Mouse (Mus musculus): ENCODE data around the gene Ubash3a. TPM values are rescaled to one million over a fixed set of nuclear protein-coding genes. Genes with fewer than 3 reads are reported as not detected.

Ubash3a gene
- polyA plus RNA-seq, 1 experiment from 2014 or later: 0.49 TPM

GRCm38 (mm10) chr17:31224591-31224990 is 16.9 kb downstream of the Ubash3a start:
- H3K27ac ChIP-seq (ENCODE audit: low read length): no peak overlapping the region
- no peaks in the 10 kb centered on the region for H3K27me3 ChIP-seq (ENCODE audit: control insufficient read depth, insufficient read depth, low read length)
- H3K9me3 ChIP-seq (ENCODE audit: control insufficient read depth, low read depth, low read length): no peaks in the 10 kb centered on the region
- H3K9ac ChIP-seq (replicated peaks; ENCODE audit: low read depth, low read length): no peak overlapping the region
- no peak for ATAC-seq (ENCODE audit: insufficient number of reproducible peaks, insufficient read depth, low FRiP score, low read depth)
- H3K4me2 ChIP-seq (replicated peaks; ENCODE audit: low read depth, low read length): no peak overlapping the region
- H3K4me1 ChIP-seq (ENCODE audit: control insufficient read depth, insufficient read depth, low read length): peaks cover 5% of the 10 kb centered on the region; the same call in 1 of the 2 replicates
- no peak overlapping the region for H3K4me3 ChIP-seq (ENCODE audit: low read depth, low read length)
- 76% methylated on average over 8 of the region's 8 CpGs for WGBS
- no peaks in the 10 kb centered on the region for H3K36me3 ChIP-seq (ENCODE audit: control insufficient read depth, insufficient read depth, low read length)

- no peaks in the 10 kb centered on the region for H3K27me3 ChIP-seq (ENCODE audit: control insufficient read depth, insufficient read depth, low read length)
- no peaks in the 10 kb centered on the region for H3K36me3 ChIP-seq (ENCODE audit: control insufficient read depth, insufficient read depth, low read length)
- no peak overlapping the region for H3K4me3 ChIP-seq (ENCODE audit: low read depth, low read length)
- H3K9me3 ChIP-seq (ENCODE audit: control insufficient read depth, low read depth, low read length): no peaks in the 10 kb centered on the region
- no peak overlapping the region for H3K4me2 ChIP-seq (replicated peaks; ENCODE audit: low read depth, low read length)
- ATAC-seq (ENCODE audit: insufficient number of reproducible peaks, insufficient read depth, low FRiP score, low read depth): no peak
- H3K9ac ChIP-seq (replicated peaks; ENCODE audit: low read depth, low read length): no peak overlapping the region
- peaks cover 5% of the 10 kb centered on the region; the same call in 1 of the 2 replicates for H3K4me1 ChIP-seq (ENCODE audit: control insufficient read depth, insufficient read depth, low read length)
- 70% methylated on average over 3 of the region's 3 CpGs for WGBS
- H3K27ac ChIP-seq (ENCODE audit: low read length): no peak overlapping the region
Observed at GRCm38 (mm10) chr17:31226368-31226767, 18.7 kb downstream of the Ubash3a start.

GRCm38 (mm10) chr17:31226931-31227330 is 19.3 kb downstream of the Ubash3a start:
- no peak overlapping the region for H3K9ac ChIP-seq (replicated peaks; ENCODE audit: low read depth, low read length)
- no peak overlapping the region for H3K27ac ChIP-seq (ENCODE audit: low read length)
- H3K4me2 ChIP-seq (replicated peaks; ENCODE audit: low read depth, low read length): no peak overlapping the region
- no peak overlapping the region for H3K4me3 ChIP-seq (ENCODE audit: low read depth, low read length)
- no peaks in the 10 kb centered on the region for H3K9me3 ChIP-seq (ENCODE audit: control insufficient read depth, low read depth, low read length)
- H3K4me1 ChIP-seq (ENCODE audit: control insufficient read depth, insufficient read depth, low read length): peaks cover 5% of the 10 kb centered on the region; the same call in 1 of the 2 replicates
- no peaks in the 10 kb centered on the region for H3K36me3 ChIP-seq (ENCODE audit: control insufficient read depth, insufficient read depth, low read length)
- WGBS: 82% methylated on average over 7 of the region's 7 CpGs
- no peak for ATAC-seq (ENCODE audit: insufficient number of reproducible peaks, insufficient read depth, low FRiP score, low read depth)
- H3K27me3 ChIP-seq (ENCODE audit: control insufficient read depth, insufficient read depth, low read length): no peaks in the 10 kb centered on the region

- Histone ChIP-seq H3K9ac (replicated peaks; ENCODE audit: low read depth, low read length) (no peak overlapping the region), H3K4me1 (ENCODE audit: control insufficient read depth, insufficient read depth, low read length) (no peaks in the 10 kb centered on the region), H3K27me3 (ENCODE audit: control insufficient read depth, insufficient read depth, low read length) (no peaks in the 10 kb centered on the region), H3K27ac (ENCODE audit: low read length) (no peak overlapping the region), H3K9me3 (ENCODE audit: control insufficient read depth, low read depth, low read length) (no peaks in the 10 kb centered on the region), H3K36me3 (ENCODE audit: control insufficient read depth, insufficient read depth, low read length) (no peaks in the 10 kb centered on the region), H3K4me2 (replicated peaks; ENCODE audit: low read depth, low read length) (no peak overlapping the region), H3K4me3 (ENCODE audit: low read depth, low read length) (no peak overlapping the region)
- WGBS: 57% methylated on average over 6 of the region's 6 CpGs
- no peak for ATAC-seq (ENCODE audit: insufficient number of reproducible peaks, insufficient read depth, low FRiP score, low read depth)
Observed at GRCm38 (mm10) chr17:31231780-31232179, 24.1 kb downstream of the Ubash3a start.

- ATAC-seq (ENCODE audit: insufficient number of reproducible peaks, insufficient read depth, low FRiP score, low read depth): no peak
- no peaks in the 10 kb centered on the region for H3K27me3 ChIP-seq (ENCODE audit: control insufficient read depth, insufficient read depth, low read length)
- no peaks in the 10 kb centered on the region for H3K36me3 ChIP-seq (ENCODE audit: control insufficient read depth, insufficient read depth, low read length)
- H3K9me3 ChIP-seq (ENCODE audit: control insufficient read depth, low read depth, low read length): no peaks in the 10 kb centered on the region
- no peak overlapping the region for H3K4me2 ChIP-seq (replicated peaks; ENCODE audit: low read depth, low read length)
- H3K4me3 ChIP-seq (ENCODE audit: low read depth, low read length): no peak overlapping the region
- no peaks in the 10 kb centered on the region for H3K4me1 ChIP-seq (ENCODE audit: control insufficient read depth, insufficient read depth, low read length)
- WGBS: 63% methylated on average over 8 of the region's 8 CpGs
- no peak overlapping the region for H3K9ac ChIP-seq (replicated peaks; ENCODE audit: low read depth, low read length)
- H3K27ac ChIP-seq (ENCODE audit: low read length): no peak overlapping the region
Observed at GRCm38 (mm10) chr17:31232251-31233010, 24.8 kb downstream of the Ubash3a start.

- Histone ChIP-seq H3K27me3 (ENCODE audit: control insufficient read depth, insufficient read depth, low read length) (no peaks in the 10 kb centered on the region), H3K4me2 (replicated peaks; ENCODE audit: low read depth, low read length) (no peak overlapping the region), H3K4me1 (ENCODE audit: control insufficient read depth, insufficient read depth, low read length) (no peaks in the 10 kb centered on the region), H3K4me3 (ENCODE audit: low read depth, low read length) (no peak overlapping the region), H3K9me3 (ENCODE audit: control insufficient read depth, low read depth, low read length) (no peaks in the 10 kb centered on the region), H3K36me3 (ENCODE audit: control insufficient read depth, insufficient read depth, low read length) (no peaks in the 10 kb centered on the region), H3K9ac (replicated peaks; ENCODE audit: low read depth, low read length) (no peak overlapping the region), H3K27ac (ENCODE audit: low read length) (no peak overlapping the region)
- 91% methylated on average over 1 of the region's 1 CpGs for WGBS
- ATAC-seq (ENCODE audit: insufficient number of reproducible peaks, insufficient read depth, low FRiP score, low read depth): no peak
Observed at GRCm38 (mm10) chr17:31235915-31236314, 28.2 kb downstream of the Ubash3a start.

- Histone ChIP-seq H3K27ac (ENCODE audit: low read length) (no peak overlapping the region), H3K9ac (replicated peaks; ENCODE audit: low read depth, low read length) (no peak overlapping the region), H3K4me1 (ENCODE audit: control insufficient read depth, insufficient read depth, low read length) (no peaks in the 10 kb centered on the region), H3K4me2 (replicated peaks; ENCODE audit: low read depth, low read length) (no peak overlapping the region), H3K4me3 (ENCODE audit: low read depth, low read length) (no peak overlapping the region), H3K27me3 (ENCODE audit: control insufficient read depth, insufficient read depth, low read length) (no peaks in the 10 kb centered on the region), H3K36me3 (ENCODE audit: control insufficient read depth, insufficient read depth, low read length) (no peaks in the 10 kb centered on the region), H3K9me3 (ENCODE audit: control insufficient read depth, low read depth, low read length) (no peaks in the 10 kb centered on the region)
- no peak for ATAC-seq (ENCODE audit: insufficient number of reproducible peaks, insufficient read depth, low FRiP score, low read depth)
- 75% methylated on average over 7 of the region's 7 CpGs for WGBS
Observed at GRCm38 (mm10) chr17:31238234-31239020, 30.8 kb downstream of the Ubash3a start.

- Histone ChIP-seq H3K36me3 (ENCODE audit: control insufficient read depth, insufficient read depth, low read length) (no peaks in the 10 kb centered on the region), H3K27ac (ENCODE audit: low read length) (no peak overlapping the region), H3K4me3 (ENCODE audit: low read depth, low read length) (no peak overlapping the region), H3K9me3 (ENCODE audit: control insufficient read depth, low read depth, low read length) (no peaks in the 10 kb centered on the region), H3K27me3 (ENCODE audit: control insufficient read depth, insufficient read depth, low read length) (no peaks in the 10 kb centered on the region), H3K4me2 (replicated peaks; ENCODE audit: low read depth, low read length) (no peak overlapping the region), H3K9ac (replicated peaks; ENCODE audit: low read depth, low read length) (no peak overlapping the region), H3K4me1 (ENCODE audit: control insufficient read depth, insufficient read depth, low read length) (no peaks in the 10 kb centered on the region)
- 83% methylated on average over 8 of the region's 8 CpGs for WGBS
- no peak for ATAC-seq (ENCODE audit: insufficient number of reproducible peaks, insufficient read depth, low FRiP score, low read depth)
Observed at GRCm38 (mm10) chr17:31241156-31241555, 33.5 kb downstream of the Ubash3a start.

Measured in stomach, embryonic 14.5 days (tissue).